Mouse (Mus musculus) urinary bladder, postnatal 36 days (tissue): Measurements from ENCODE around the gene Ube4a.
"Not testable (repeated sequence)": the region's sequence is repeated elsewhere in the genome, so short reads cannot be mapped to it uniquely, and the experiment has no call there.

Experiments
- DNase-seq, 2 experiments: peaks; one replicate each; pipeline ENCODE4 v3.0.0; 2022; ENCODE audit warnings: low spot score in 2 of 2, mixed read lengths in 1 of 2

Ube4a gene

GRCm38 (mm10) chr9:44981104-44981503 lies 15.7 kb upstream of the Ube4a start:
- no peak for DNase-seq

GRCm38 (mm10) chr9:44980242-44980641 lies 14.8 kb upstream of the Ube4a start, which contains the start of gene Cd3g:
Cd3g (minus strand) TSS chr9:44980431.
- DNase-seq: no peak

GRCm38 (mm10) chr9:44979806-44980205 lies 14.4 kb upstream of the Ube4a start:
- no peak for DNase-seq

GRCm38 (mm10) chr9:44977813-44978212 lies 12.4 kb upstream of the Ube4a start:
- DNase-seq: no peak

- DNase-seq: no peak
These were observed 4.0 kb upstream of the Ube4a start for GRCm38 (mm10) chr9:44969450-44969849.

GRCm38 (mm10) chr9:44967763-44968162 lies 2.4 kb upstream of the Ube4a start:
- DNase-seq: not testable (repeated sequence)

- peak; percentile 75 to 83 for DNase-seq
These were observed 1.4 kb upstream of the Ube4a start for GRCm38 (mm10) chr9:44966815-44967242.

GRCm38 (mm10) chr9:44965833-44966466 lies 550 bp upstream of the Ube4a start:
- no peak for DNase-seq

GRCm38 (mm10) chr9:44954432-44954831 lies 11.0 kb downstream of the Ube4a start:
- no peak for DNase-seq

- DNase-seq: no peak
These were observed 17.6 kb downstream of the Ube4a start for GRCm38 (mm10) chr9:44947836-44948235.

- peak in 1 of 2 experiments; percentile 27 for DNase-seq
These were observed 19.2 kb downstream of the Ube4a start for GRCm38 (mm10) chr9:44946185-44946695.

- no peak for DNase-seq
These were observed 23.0 kb downstream of the Ube4a start for GRCm38 (mm10) chr9:44942421-44942820.

- DNase-seq: no peak
These were observed 23.6 kb downstream of the Ube4a start for GRCm38 (mm10) chr9:44941756-44942155.

- no peak for DNase-seq
These were observed 43.9 kb downstream of the Ube4a start for GRCm38 (mm10) chr9:44921543-44921942.

- DNase-seq: peak in 1 of 2 experiments; percentile 65
These were observed 44.3 kb downstream of the Ube4a start for GRCm38 (mm10) chr9:44921123-44921468.

GRCm38 (mm10) chr9:44920374-44921122 lies 44.9 kb downstream of the Ube4a start, which contains the start of gene Atp5l:
Atp5l (minus strand) TSS chr9:44920742.
- peak; percentile 78 to 81 for DNase-seq

GRCm38 (mm10) chr9:44919606-44920005 lies 45.8 kb downstream of the Ube4a start:
- DNase-seq: no peak

GRCm38 (mm10) chr9:44916196-44916595 lies 49.2 kb downstream of the Ube4a start:
- peak; percentile 17 to 27 for DNase-seq

- DNase-seq: no peak
These were observed 50.7 kb downstream of the Ube4a start for GRCm38 (mm10) chr9:44914706-44915105.

- DNase-seq: no peak
These were observed 54.0 kb downstream of the Ube4a start for GRCm38 (mm10) chr9:44911365-44911764.

GRCm38 (mm10) chr9:44905620-44906019 lies 59.8 kb downstream of the Ube4a start:
- peak; percentile 19 to 42 for DNase-seq

GRCm38 (mm10) chr9:44904964-44905363 lies 60.4 kb downstream of the Ube4a start:
- DNase-seq: peak; percentile 73 to 82

GRCm38 (mm10) chr9:44903856-44904255 lies 61.5 kb downstream of the Ube4a start:
- no peak for DNase-seq
